Mouse (Mus musculus) G1E (cell line): ENCODE measurements around the gene Cpne2.

Experiments used
- CTCF ChIP-seq: IDR thresholded peaks from 2 replicates; pipeline ENCODE4 v1.5.1; 2012; ENCODE audit warnings: low read depth, low read length, inconsistent platforms, mixed read lengths
- GATA1 ChIP-seq: IDR thresholded peaks from 2 replicates; pipeline ENCODE4 v1.6.1; 2012; ENCODE audit warnings: borderline replicate concordance, low read length, inconsistent platforms, mixed read lengths
- GATA2 ChIP-seq: IDR thresholded peaks from 2 replicates; pipeline ENCODE4 v1.6.1; 2012; ENCODE audit warnings: low read depth, low read length, inconsistent platforms, borderline replicate concordance
- TAL1 ChIP-seq: conservative IDR thresholded peaks from 2 replicates; pipeline ENCODE4 v1.6.1; 2012; ENCODE audit warnings: low read depth, low read length, inconsistent platforms, mixed read lengths

DNA sequence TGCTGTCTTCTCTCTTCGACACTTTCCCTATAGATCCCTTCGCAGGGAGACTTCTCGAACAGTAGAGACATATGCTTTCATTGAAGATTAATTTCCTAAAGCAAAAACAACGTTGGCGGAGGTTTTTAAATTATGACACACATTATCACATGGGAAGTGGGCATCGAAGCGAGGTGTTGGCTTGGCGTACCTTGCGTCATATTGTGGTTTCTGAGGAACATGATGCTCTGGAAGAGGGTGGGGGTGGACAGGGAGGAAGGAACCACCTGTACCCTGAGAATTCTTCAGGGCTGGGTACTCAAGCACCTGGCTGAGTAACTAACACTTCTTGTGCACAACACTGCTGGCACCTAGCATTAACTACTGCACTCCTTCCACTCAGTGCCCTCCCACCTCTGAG lies 8.2 kb upstream of the Cpne2 start:
- TF ChIP-seq TAL1 (no peak), CTCF (no peak), GATA1 (no peak), GATA2 (no peak)
